Mouse (Mus musculus) bone marrow, adult 2 months (tissue): ENCODE data around the gene Gm10234. TPM values are rescaled to one million over a fixed set of nuclear protein-coding genes. Genes with fewer than 3 reads are reported as not detected.

Experiments used
- H3K27ac ChIP-seq: fragments of 200-500 bp; 2 replicates; pipeline ENCODE4 v1.5.1; 2012; ENCODE audit warnings: low read depth, mild to moderate bottlenecking, control low read depth, inconsistent platforms, low read length; ENCODE audit not compliant: control insufficient read depth, poor library complexity, insufficient read depth
- H3K4me1 ChIP-seq: fragments of 200-500 bp; 2 replicates; pipeline ENCODE4 v1.6.1; 2011; ENCODE audit warnings: low read length; ENCODE audit not compliant: control insufficient read depth, insufficient read depth
- H3K4me3 ChIP-seq: fragments of 200-500 bp; replicated peaks from 2 replicates; pipeline ENCODE3; 2011; ENCODE audit warnings: mild to moderate bottlenecking, low read depth, low read length, control low read depth; ENCODE audit not compliant: control insufficient read depth
- CTCF ChIP-seq: fragments of 200-500 bp; IDR thresholded peaks from 2 replicates; pipeline ENCODE4 v1.5.1; 2011; ENCODE audit warnings: low read length, control low read depth; ENCODE audit not compliant: control insufficient read depth, insufficient read depth
- POLR2A ChIP-seq: fragments of 200-500 bp; IDR thresholded peaks from 2 replicates; pipeline ENCODE4 v1.6.1; 2011; ENCODE audit warnings: low read depth, mild to moderate bottlenecking, control low read depth, low read length, borderline replicate concordance; ENCODE audit not compliant: control insufficient read depth
- WGBS: fragments of 180-500 bp; shearing (Covaris S2); methylation state at CpG from one replicate; pipeline ENCODE4 v1.1.7; 2018; 5-methylcytosine and 5-hydroxymethylcytosine counted together
- polyA plus RNA-seq: library from polyadenylated mRNA; stranded (reverse); fragments of >200 nt; gene quantifications from 2 replicates; pipeline ENCODE4 v1.2.4, GENCODE M21; 2011; ENCODE audit warnings: low replicate concordance; ENCODE audit not compliant: missing spikeins, insufficient read depth, insufficient read length

Gene Gm10234
- not detected in 2 replicates for polyA plus RNA-seq

DNA sequence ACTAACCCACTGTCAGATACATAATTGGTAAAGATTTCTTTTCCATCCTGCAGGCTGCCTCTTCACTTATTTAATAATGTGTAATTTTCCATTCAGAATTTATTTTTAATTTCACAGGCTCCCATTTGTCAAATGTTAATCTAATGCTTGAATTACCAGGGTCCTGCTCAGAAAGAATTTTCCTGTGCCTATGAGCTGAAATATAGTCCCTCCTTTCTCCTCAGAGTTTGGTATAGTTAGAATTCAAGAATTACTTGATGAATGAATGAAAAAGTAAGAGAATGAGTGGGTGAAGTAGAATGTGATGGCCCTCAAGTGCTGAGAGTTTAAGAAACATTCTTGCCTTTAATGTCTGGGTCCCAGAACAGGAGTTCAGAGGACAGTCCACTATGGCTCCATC lies at the start of gene Gm10234:
TSS of gene Gm10234 (plus strand) at position 301 of the 400 bp plus-strand sequence.
- no peak within 1 kb of the TSS for H3K4me3 ChIP-seq
- H3K27ac ChIP-seq, result no peak within 1 kb of the TSS
- TF ChIP-seq POLR2A, result no peak
- TF ChIP-seq CTCF, result no peak
- H3K4me1 ChIP-seq, result no peaks in the 10 kb centered on the region

DNA sequence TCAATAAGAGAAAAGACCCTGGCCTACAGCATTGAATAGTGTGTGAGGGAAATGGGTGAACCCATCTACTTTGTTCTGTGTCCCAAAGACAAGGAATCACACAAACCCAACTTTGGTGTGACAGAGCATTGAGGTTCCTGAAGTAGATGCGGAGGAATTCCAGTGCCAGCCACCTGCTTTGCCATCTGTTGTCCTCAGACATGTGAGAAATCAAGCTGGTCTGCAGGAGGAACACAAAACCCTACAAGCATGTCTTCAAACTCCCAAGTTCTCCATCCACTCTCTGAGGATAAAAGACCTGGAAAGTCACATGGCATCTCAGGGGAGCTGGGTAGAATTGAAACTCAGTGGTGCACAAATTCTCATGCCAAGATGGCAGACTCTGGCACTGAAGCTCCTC lies 44.3 kb upstream of the Gm10234 start:
- WGBS, result 81% methylated on average over 1 of the region's 1 CpGs

DNA sequence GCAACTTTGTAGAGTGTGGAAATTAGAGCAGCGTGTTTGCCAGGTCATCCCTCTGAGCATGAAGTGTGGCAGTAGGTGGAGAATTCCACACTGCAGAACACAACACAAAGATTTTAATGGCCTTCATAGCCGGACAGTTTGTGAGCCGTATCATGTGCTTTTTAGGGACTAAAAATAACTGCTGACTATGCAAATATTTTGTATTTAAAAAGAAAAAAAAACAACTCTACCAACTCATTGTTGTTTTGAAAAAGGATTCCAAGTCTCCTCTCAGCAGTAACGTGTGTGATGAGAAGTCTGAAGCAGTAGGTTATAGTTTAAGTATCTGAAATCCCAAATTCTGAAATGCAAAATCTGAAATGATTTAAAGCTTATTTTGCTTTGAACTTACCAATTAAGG lies 25.9 kb upstream of the Gm10234 start:
- WGBS, result 78% methylated on average over 4 of the region's 4 CpGs
- Histone ChIP-seq H3K4me1 (no peaks in the 10 kb centered on the region), H3K27ac (no peak overlapping the region), H3K4me3 (no peak overlapping the region)
- TF ChIP-seq CTCF, result no peak
- no peak for TF ChIP-seq POLR2A

More for the DNA sequence above, 44.3 kb upstream of the Gm10234 start:
- Histone ChIP-seq H3K4me3 (no peak overlapping the region), H3K27ac (no peak overlapping the region), H3K4me1 (no peaks in the 10 kb centered on the region)
- no peak for TF ChIP-seq POLR2A
- TF ChIP-seq CTCF, result no peak

DNA sequence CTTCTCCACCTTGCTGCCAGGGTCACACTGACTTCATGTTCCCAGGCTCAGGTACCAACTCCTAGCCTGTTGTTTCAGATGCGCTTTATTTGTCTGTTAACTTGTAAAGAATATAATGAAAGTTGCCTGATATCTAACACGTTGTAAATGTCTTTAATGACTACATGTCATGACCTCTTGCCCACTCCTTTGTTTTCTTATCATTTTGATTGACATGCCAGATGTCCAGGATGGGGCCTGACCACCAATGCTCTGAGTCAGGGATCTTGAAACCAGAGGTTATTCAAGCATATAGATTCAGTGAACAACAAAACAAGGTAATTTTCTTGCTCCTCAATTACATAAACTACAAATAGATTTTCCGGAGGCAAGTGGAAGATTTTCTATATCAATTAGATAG lies 23.5 kb upstream of the Gm10234 start:
- TF ChIP-seq CTCF (no peak), POLR2A (no peak)
- Histone ChIP-seq H3K4me1 (no peaks in the 10 kb centered on the region), H3K27ac (no peak overlapping the region), H3K4me3 (no peak overlapping the region)
- WGBS, result 70% methylated on average over 3 of the region's 3 CpGs

DNA sequence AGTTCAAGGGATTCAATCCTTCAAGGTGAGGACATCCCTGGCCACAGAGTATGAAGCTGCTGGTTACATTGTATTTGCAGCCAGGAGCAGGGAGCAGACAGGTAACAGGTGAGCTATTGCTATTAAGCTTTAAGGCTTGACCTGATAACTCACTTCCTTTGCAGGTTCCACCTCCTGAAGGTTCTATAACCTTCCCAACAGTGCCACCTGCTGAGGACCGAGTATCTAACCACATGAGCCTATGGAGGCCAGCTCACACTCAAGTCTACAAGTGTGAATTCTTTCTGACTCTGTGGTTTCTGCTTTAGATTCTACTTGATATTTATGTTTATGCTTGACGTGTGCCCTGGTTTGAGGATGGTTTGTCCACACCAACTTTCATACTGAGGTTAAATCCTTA lies 21.3 kb upstream of the Gm10234 start:
- 65% methylated on average over 2 of the region's 2 CpGs for WGBS
- Histone ChIP-seq H3K4me3 (no peak overlapping the region), H3K4me1 (no peaks in the 10 kb centered on the region), H3K27ac (no peak overlapping the region)
- TF ChIP-seq POLR2A, result no peak
- TF ChIP-seq CTCF, result no peak

DNA sequence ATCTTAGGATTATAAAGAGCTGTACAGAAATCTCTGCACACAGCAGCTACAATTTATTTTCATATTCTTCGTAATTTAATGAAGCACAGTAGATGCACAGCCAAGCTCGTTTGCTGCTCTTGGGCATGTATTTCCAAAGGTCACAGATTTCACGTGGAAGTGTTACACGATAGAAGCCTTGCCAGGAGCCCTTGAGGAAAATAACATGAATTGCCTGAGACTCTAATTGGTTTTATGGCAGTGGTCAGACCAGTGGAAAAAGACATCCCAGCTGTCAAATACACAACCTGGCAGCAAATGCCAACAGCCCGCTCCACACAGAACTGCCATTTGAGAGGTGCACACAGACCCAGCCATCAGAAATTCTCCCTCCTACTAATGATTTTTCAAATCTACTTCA lies 9.3 kb downstream of the Gm10234 start:
- no peak for TF ChIP-seq CTCF
- no peak for TF ChIP-seq POLR2A
- no peaks in the 10 kb centered on the region for H3K4me1 ChIP-seq
- H3K27ac ChIP-seq, result no peak overlapping the region
- H3K4me3 ChIP-seq, result no peak overlapping the region
- 84% methylated on average over 5 of the region's 5 CpGs for WGBS

DNA sequence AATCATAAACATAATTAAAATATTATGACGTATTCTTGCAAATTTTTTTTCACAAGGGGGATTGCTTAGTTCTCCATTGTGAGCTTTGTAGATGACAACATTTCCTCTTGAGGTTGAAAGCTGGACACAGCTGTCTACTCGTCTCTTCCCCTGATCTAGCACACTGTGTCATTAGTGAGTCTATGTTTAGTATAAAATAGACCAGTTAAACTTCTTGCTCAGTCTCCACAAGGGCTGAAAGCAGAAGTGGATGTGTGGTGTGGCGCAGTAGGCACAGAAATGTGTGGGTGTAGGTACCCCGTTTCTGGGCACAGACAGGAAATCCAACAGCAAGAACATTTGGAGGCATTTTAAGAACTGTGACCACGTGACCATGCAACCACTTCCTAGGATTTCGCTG lies 12.9 kb downstream of the Gm10234 start:
- Histone ChIP-seq H3K27ac (no peak overlapping the region), H3K4me3 (no peak overlapping the region), H3K4me1 (no peaks in the 10 kb centered on the region)
- WGBS, result 5% methylated on average over 6 of the region's 6 CpGs
- TF ChIP-seq POLR2A, result no peak
- TF ChIP-seq CTCF, result no peak

DNA sequence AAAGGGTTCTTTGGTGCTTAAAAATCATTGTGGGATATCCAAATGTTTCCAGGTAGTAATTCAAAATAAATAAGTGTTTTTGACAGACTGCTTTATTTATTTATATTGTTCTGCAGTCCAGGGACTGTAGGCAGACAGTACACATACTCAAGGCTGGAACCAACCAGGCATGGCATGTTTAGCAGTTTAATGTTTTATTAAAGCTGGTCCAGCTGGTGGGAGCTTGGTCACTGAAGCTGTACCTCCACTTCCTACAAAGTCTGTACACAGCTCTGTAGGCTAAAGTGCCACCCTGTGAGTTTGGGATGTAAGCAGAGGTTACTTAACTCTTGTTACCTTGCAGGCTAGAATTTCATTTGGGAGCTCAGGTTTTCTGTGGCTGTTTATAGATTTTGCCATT lies 27.5 kb downstream of the Gm10234 start:
- no peak for TF ChIP-seq CTCF
- TF ChIP-seq POLR2A, result no peak
- Histone ChIP-seq H3K4me1 (no peaks in the 10 kb centered on the region), H3K27ac (no peak overlapping the region), H3K4me3 (no peak overlapping the region)

DNA sequence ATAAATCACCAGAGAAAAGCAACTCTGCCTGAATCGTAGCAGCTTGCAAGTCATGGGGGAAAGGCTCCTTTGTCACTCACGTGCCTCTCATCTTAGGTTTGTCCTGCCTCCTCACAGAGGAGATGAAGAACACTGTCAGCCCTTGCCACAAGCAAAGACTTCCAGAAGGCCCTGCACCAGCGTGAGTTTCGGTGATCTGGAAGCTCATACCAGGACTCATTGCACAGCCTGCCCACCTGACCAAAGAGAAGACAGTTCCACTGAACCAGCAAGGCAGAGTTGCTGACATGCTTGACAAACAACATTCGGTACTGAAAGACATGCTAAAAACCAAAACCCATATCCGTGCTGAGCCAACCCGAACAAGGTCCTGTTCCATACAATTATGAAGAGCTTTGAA lies 31.1 kb downstream of the Gm10234 start:
- H3K27ac ChIP-seq, result no peak overlapping the region
- H3K4me1 ChIP-seq, result no peaks in the 10 kb centered on the region
- no peak overlapping the region for H3K4me3 ChIP-seq
- 82% methylated on average over 7 of the region's 7 CpGs for WGBS
- TF ChIP-seq CTCF (no peak), POLR2A (no peak)

DNA sequence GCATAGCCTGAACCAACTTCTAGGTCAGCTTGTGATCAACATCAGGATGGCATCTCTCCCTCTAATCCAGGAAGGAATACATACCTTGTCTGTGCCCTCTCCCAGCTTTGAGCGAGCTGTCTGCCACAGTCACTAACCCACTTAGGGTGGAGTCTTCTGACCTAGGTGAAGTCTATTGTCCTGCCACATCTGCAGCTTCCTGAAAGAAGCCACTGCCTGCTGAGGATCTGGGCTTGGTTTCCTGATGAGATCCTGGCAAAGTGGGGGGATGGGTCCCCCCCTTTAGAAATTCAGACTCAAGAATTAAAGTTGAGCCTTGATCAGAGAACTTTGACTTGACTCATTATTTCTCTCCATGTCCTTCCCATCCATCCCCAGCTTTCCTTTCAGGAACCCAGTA lies 32.0 kb downstream of the Gm10234 start:
- Histone ChIP-seq H3K27ac (no peak overlapping the region), H3K4me1 (no peaks in the 10 kb centered on the region), H3K4me3 (no peak overlapping the region)
- TF ChIP-seq POLR2A, result no peak
- TF ChIP-seq CTCF, result no peak
- WGBS, result 72% methylated on average over 1 of the region's 1 CpGs
